Mouse (Mus musculus) layer of hippocampus, adult 8-10 months (tissue): ENCODE data around the gene Aoc1. TPM values are rescaled to one million over a fixed set of nuclear protein-coding genes. Genes with fewer than 3 reads are reported as not detected.

Experiments
- DNase-seq, 2 experiments: peaks; one replicate each; pipeline ENCODE4 v3.0.0; 2022; ENCODE audit warnings: low spot score in 2 of 2
- total RNA-seq, 4 experiments: library from RNA; stranded (reverse); gene quantifications; 2 replicates each; pipeline ENCODE4 v1.2.4; 2022

Gene Aoc1
- total RNA-seq, 4 experiments from 2014 or later: not detected

GRCm38 (mm10) chr6:48906371-48906770, 33.7 kb downstream of the Aoc1 start:
- no peak for DNase-seq

- no peak for DNase-seq
These were observed 36.5 kb downstream of the Aoc1 start for GRCm38 (mm10) chr6:48909229-48909628.

- no peak for DNase-seq
These were observed 39.3 kb downstream of the Aoc1 start for GRCm38 (mm10) chr6:48912033-48912432.

GRCm38 (mm10) chr6:48913587-48913986, 40.9 kb downstream of the Aoc1 start:
- no peak for DNase-seq

DNA sequence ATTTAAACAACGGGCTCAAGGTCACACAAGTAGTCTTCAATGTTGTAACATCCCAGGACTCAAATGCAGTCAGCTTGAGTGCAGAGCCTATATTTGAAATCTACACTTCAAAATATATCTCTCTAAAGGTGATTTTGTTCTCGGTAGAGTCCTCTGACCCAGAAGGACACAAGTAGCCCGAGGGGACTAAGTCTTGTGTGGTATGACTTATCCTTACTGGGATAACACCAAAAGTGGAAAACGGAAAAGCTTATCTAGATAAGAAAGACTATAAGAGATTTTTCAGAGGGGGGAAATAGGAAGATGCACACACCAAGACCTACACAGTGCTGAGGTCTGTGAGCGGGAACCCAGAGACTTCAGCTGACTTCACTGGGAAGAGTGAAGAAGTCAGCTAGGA, 56.9 kb downstream of the Aoc1 start, which contains the start of gene 1600015I10Rik:
Gene 1600015I10Rik (plus strand): TSS at position 301 of the 400 bp plus-strand sequence.
- no peak for DNase-seq

- DNase-seq: no peak
These were observed 76.9 kb downstream of the Aoc1 start for GRCm38 (mm10) chr6:48949596-48949995.

- no peak for DNase-seq
These were observed 78.0 kb downstream of the Aoc1 start for GRCm38 (mm10) chr6:48950676-48951075.

DNA sequence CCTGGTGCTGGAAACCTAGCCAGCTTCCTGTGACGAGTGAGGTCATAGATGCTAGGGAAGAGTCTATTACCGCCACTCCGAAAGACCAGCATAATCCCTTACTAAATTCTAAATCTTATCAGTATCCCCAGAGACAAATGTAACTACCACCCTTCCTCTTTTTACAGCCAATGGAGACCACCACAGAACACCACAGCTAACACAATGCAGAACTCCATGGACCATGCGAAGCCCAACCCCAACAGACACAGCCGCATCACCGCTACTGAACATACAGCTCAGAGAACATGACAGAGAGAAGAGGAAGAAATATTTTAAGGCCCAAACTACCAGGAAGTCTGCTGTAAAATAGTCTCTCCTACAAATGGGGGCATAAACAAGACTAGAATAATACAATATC, 78.9 kb downstream of the Aoc1 start:
- DNase-seq: no peak

DNA sequence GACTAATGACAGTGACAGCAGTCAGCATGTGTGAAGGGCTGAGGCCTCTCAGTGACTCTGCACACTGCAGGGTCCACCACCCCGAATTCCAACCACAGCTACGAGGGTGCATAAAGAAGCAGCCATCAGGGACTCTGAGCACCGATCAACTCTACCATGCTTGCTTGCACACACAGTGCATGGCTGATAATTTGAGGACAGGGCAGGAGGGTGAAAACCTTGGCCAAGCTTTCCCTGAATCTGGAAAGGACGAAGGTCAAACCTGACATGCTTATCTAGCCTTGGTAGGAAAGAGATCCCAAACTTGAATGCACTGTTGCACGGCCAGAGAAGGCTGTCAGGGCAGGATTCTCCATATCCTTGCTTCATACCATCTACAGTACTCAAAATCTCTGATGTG, 80.5 kb downstream of the Aoc1 start:
- no peak for DNase-seq

DNA sequence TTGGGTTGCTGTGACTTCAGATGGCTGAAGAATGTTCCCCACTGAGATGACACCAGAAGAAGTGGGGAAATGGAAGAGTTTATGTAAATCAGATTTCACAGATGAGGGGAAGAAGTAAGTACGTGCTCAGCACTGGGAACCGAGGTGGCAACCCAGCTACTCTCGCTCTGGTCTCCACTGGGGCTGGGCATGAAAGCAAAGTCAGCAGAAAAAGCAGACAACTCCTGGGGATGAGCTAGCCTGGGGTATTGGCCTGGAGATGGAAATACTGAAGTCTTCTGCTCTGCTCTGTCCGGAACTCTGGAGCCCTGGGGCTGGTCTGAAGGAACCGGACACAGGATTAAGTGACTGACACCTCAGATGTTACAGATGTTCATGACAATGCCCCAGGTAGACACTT, 81.5 kb downstream of the Aoc1 start:
- DNase-seq: no peak

- DNase-seq: peak in 1 of 2 experiments; percentile 44
These were observed 82.2 kb downstream of the Aoc1 start for GRCm38 (mm10) chr6:48954946-48955345.

- DNase-seq: no peak
These were observed 84.1 kb downstream of the Aoc1 start for GRCm38 (mm10) chr6:48956785-48957184.

- peak in 1 of 2 experiments; percentile 9 for DNase-seq
These were observed 85.4 kb downstream of the Aoc1 start for GRCm38 (mm10) chr6:48958053-48958452.

Other genes starting within 250 kb of the Aoc1 start
- gene AI854703, start 246.1 kb upstream of the Aoc1 start, total RNA-seq: 10 to 100 TPM; 11.8 to 14.8 (median 13.2) TPM
- 1 to 10 TPM in 1 of 4 experiments, under 1 TPM in 3; 0.56 to 1.1 (median 0.89) TPM for gene Gimap8, start 225.7 kb upstream of the Aoc1 start, total RNA-seq
- under 1 TPM; 0.35 to 0.54 (median 0.41) TPM for gene Gimap9, start 196.8 kb upstream of the Aoc1 start, total RNA-seq
- gene Gimap4, start 188.3 kb upstream of the Aoc1 start, total RNA-seq: under 1 TPM in 2 of 4 experiments, not detected in 2; 0.31 to 0.48 TPM
- gene Gimap6, start 164.7 kb upstream of the Aoc1 start, total RNA-seq: 1 to 10 TPM; 3.7 to 4.5 (median 4.2) TPM
- 1 to 10 TPM in 2 of 4 experiments, not detected in 2; 1.5 to 3.0 TPM for gene Gm28053, start 154.3 kb upstream of the Aoc1 start, total RNA-seq
- not detected for gene Gimap7, start 154.3 kb upstream of the Aoc1 start, total RNA-seq
- gene Gimap1, start 133.8 kb upstream of the Aoc1 start, total RNA-seq: 1 to 10 TPM in 3 of 4 experiments, under 1 TPM in 1; 0.85 to 2.5 (median 1.6) TPM
- 1 to 10 TPM in 1 of 4 experiments, under 1 TPM in 3; 0.47 to 1.7 (median 0.74) TPM for gene Gimap5, start 126.7 kb upstream of the Aoc1 start, total RNA-seq
- gene Gimap3, start 102.0 kb upstream of the Aoc1 start, total RNA-seq: not detected
- 100 to 1,000 TPM in 1 of 4 experiments, 10 to 100 TPM in 3; 24.6 to 105 (median 49.3) TPM for gene Tmem176a, start 32.0 kb upstream of the Aoc1 start, total RNA-seq
- 100 to 1,000 TPM in 2 of 4 experiments, 10 to 100 TPM in 2; 55.0 to 137 (median 83.8) TPM for gene Tmem176b, start 31.4 kb upstream of the Aoc1 start, total RNA-seq
- not detected for gene 1600015I10Rik, start 57.0 kb downstream of the Aoc1 start, total RNA-seq
- gene Doxl2, start 102.1 kb downstream of the Aoc1 start, total RNA-seq: not detected
- not detected for gene Svs1, start 114.0 kb downstream of the Aoc1 start, total RNA-seq
- gene Gpnmb, start 163.7 kb downstream of the Aoc1 start, total RNA-seq: 10 to 100 TPM in 2 of 4 experiments, 1 to 10 TPM in 2; 3.5 to 67.0 (median 21.0) TPM
- 10 to 100 TPM; 24.3 to 30.0 (median 27.4) TPM for gene Malsu1, start 200.9 kb downstream of the Aoc1 start, total RNA-seq